Mouse (Mus musculus): ENCODE results near the gene Kctd13.
A peak's percentile ranks its signal among the peaks of the same experiment; 100 is the strongest.

DNA sequence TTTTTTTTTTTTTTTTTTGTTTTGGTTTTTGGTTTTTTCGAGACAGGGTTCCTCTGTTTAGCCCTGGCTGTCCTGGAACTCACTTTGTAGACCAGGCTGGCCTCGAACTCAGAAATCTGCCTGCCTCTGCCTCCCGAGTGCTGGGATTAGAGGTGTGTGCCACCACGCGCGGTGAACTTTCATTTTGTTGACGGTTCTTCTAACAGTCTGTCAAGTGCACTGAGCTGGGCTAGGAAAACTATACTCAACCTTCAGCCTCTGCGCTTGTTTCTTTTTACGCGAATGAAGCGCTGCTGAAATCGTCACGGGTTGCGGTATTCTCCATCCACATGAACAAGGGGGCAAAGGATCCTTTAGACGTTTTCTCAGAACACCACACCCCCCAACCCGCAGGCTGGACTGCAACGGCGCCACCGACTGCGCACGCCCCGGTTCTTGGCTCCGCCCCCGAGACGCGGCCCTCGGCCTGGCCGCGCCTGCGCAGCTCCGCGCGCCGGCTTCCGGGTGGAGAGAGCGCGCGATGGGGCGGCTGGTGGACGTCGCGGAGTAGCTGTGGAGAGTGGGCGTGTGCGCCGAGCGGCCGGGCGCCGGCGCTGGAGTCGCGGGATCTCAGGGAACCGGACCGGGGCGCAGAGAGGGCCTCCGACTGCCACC lies at the start of gene Kctd13:
- TF ChIP-seq CTCF (IDR thresholded peaks at IDR 0.05; ENCODE audit: control insufficient read depth, insufficient read depth, low read length) (no peak), POLR2A (IDR thresholded peaks at IDR 0.05; ENCODE audit: borderline replicate concordance, control insufficient read depth, low read depth, low read length) (peak; percentile 67; the same call in 1 of the 2 replicates)

Data from bone marrow, adult 2 months (tissue).